Mouse (Mus musculus): ENCODE measurements around the gene Ano6.

- TF ChIP-seq POLR2A (IDR thresholded peaks at IDR 0.05; ENCODE audit: borderline replicate concordance, control insufficient read depth, low read depth, low read length): no peak
- TF ChIP-seq CTCF (IDR thresholded peaks at IDR 0.05; ENCODE audit: control insufficient read depth, insufficient read depth, low read length): no peak
Observed at GRCm38 (mm10) chr15:95746955-95747931, 43.4 kb upstream of the Ano6 start.

Measured in bone marrow, adult 2 months (tissue).